Mouse (Mus musculus) MEL (cell line): ENCODE measurements at regions not wholly inside any gene's neighbourhood (a gene's known extent, or its start where the extent isn't known, plus 50 kb on each side); places are given as distances from the start of the nearest gene placed in this dataset.

Source experiments
- DNase-seq: peaks from one replicate; pipeline ENCODE4 v3.0.0; 2011; ENCODE audit warnings: low read depth, low spot score
- H3K27ac ChIP-seq: 2 replicates; pipeline ENCODE4 v1.5.1; 2012; ENCODE audit warnings: low read depth, mild to moderate bottlenecking, control low read depth, low read length, moderate library complexity; ENCODE audit not compliant: control insufficient read depth
- H3K27me3 ChIP-seq, 2 experiments: fragments of 150-350 bp in 1 of 2; sonication (generic) in 1 of 2; 2 replicates each; pipeline ENCODE4 v1.6.1; 2012; ENCODE audit warnings: low read length in 2 of 2, mild to moderate bottlenecking in 2 of 2, improper control_type of control experiment in 1 of 2, moderate library complexity in 1 of 2; ENCODE audit not compliant: insufficient read depth in 2 of 2, control insufficient read depth in 1 of 2
- H3K36me3 ChIP-seq, 2 experiments: 2 replicates each; pipeline ENCODE4 v1.6.1; 2012 to 2014; ENCODE audit warnings: low read length in 2 of 2, improper control_type of control experiment in 1 of 2, inconsistent platforms in 1 of 2, mild to moderate bottlenecking in 1 of 2; ENCODE audit not compliant: insufficient read depth in 2 of 2, control insufficient read depth in 1 of 2
- H3K4me1 ChIP-seq, 2 experiments: fragments of 150-350 bp in 1 of 2; sonication (generic) in 1 of 2; 2 replicates each; pipeline ENCODE4 v1.6.1; 2012; ENCODE audit warnings: low read length in 2 of 2, improper control_type of control experiment in 1 of 2, mild to moderate bottlenecking in 1 of 2; ENCODE audit not compliant: insufficient read depth in 2 of 2, control insufficient read depth in 1 of 2
- H3K4me3 ChIP-seq, 2 experiments: fragments of 150-350 bp in 1 of 2; sonication (generic) in 1 of 2; 2 replicates each; pipeline ENCODE4 v1.5.1; 2012; ENCODE audit warnings: low read depth in 2 of 2, low read length in 2 of 2, mild to moderate bottlenecking in 2 of 2, moderate library complexity in 2 of 2, control low read depth in 1 of 2, improper control_type of control experiment in 1 of 2; ENCODE audit not compliant: control insufficient read depth in 1 of 2, insufficient read depth in 1 of 2
- H3K79me2 ChIP-seq: 2 replicates; pipeline ENCODE4 v1.6.1; 2012; ENCODE audit warnings: mild to moderate bottlenecking, low read length, moderate library complexity; ENCODE audit not compliant: control insufficient read depth, poor library complexity, insufficient read depth
- H3K9ac ChIP-seq: 2 replicates; pipeline ENCODE4 v1.6.1; 2012; ENCODE audit warnings: low read depth, mild to moderate bottlenecking, control low read depth, low read length, moderate library complexity; ENCODE audit not compliant: control insufficient read depth, poor library complexity, severe bottlenecking
- H3K9me3 ChIP-seq: fragments of 150-350 bp; sonication (generic); replicated peaks from 2 replicates; pipeline ENCODE4 v1.6.1; 2012; ENCODE audit warnings: mild to moderate bottlenecking, low read length, improper control_type of control experiment, moderate library complexity; ENCODE audit not compliant: insufficient read depth
- CTCF ChIP-seq, 3 experiments: IDR thresholded peaks in 2 of 3; conservative IDR thresholded peaks in 1 of 3; 2 replicates each; pipeline ENCODE4 v1.5.1; 2011 to 2012; ENCODE audit warnings: low read length in 3 of 3, low read depth in 2 of 3, mild to moderate bottlenecking in 2 of 3, improper control_type of control experiment in 1 of 3, inconsistent platforms in 1 of 3, mixed read lengths in 1 of 3, moderate library complexity in 1 of 3; ENCODE audit not compliant: control insufficient read depth in 1 of 3, insufficient read depth in 1 of 3, poor library complexity in 1 of 3, severe bottlenecking in 1 of 3
- E2F4 ChIP-seq: IDR thresholded peaks from 2 replicates; pipeline ENCODE4 v1.6.1; 2011; ENCODE audit warnings: low read depth, low read length, improper control_type of control experiment, borderline replicate concordance
- EP300 ChIP-seq, 2 experiments: IDR thresholded peaks; 2 replicates each; pipeline ENCODE4 v1.6.1; 2011; ENCODE audit warnings: improper control_type of control experiment in 2 of 2, low read length in 2 of 2, low read depth in 1 of 2, mild to moderate bottlenecking in 1 of 2
- JUND ChIP-seq: IDR thresholded peaks from 2 replicates; pipeline ENCODE4 v1.6.1; 2011; ENCODE audit warnings: low read depth, mild to moderate bottlenecking, improper control_type of control experiment, low read length
- MAZ ChIP-seq: IDR thresholded peaks from 2 replicates; pipeline ENCODE4 v1.6.1; 2012; ENCODE audit warnings: low read depth, mild to moderate bottlenecking, inconsistent platforms, low read length, improper control_type of control experiment
- ZC3H11A ChIP-seq: IDR thresholded peaks from 2 replicates; pipeline ENCODE4 v1.6.1; 2012; ENCODE audit warnings: low read depth, mild to moderate bottlenecking, inconsistent platforms, low read length, improper control_type of control experiment
- ZKSCAN1 ChIP-seq: IDR thresholded peaks from 2 replicates; pipeline ENCODE4 v1.6.1; 2012; ENCODE audit warnings: low read depth, mild to moderate bottlenecking, inconsistent platforms, low read length, improper control_type of control experiment, moderate library complexity
- ZMIZ1 ChIP-seq: IDR thresholded peaks from 2 replicates; pipeline ENCODE4 v1.6.1; 2012; ENCODE audit warnings: low read depth, mild to moderate bottlenecking, inconsistent platforms, low read length, improper control_type of control experiment, moderate library complexity
- ZNF384 ChIP-seq: IDR thresholded peaks from 2 replicates; pipeline ENCODE4 v1.6.1; 2012; ENCODE audit warnings: low read depth, mild to moderate bottlenecking, inconsistent platforms, low read length, improper control_type of control experiment

DNA sequence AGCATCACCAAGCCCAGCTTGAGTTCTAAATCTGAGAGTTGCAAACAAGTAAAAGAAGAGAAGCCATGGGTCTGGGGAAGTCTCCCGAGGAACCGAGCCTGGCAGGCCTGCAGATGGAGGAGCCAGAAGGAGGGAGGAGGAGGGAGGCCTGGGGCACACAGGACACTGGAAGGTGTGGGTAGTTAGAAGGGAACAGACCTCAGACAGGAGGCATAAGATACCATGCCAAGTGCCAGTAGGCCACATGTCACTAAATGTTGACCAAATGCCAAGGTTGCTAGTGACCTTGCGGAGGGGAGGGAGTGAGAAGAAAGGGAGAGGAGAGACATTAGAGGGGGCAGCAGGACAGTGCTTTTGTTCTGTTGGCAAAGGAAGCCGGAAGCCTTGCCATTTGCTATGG lies 274.2 kb downstream of the Ptpru start:
- Histone ChIP-seq H3K36me3 (no peaks in the 10 kb centered on the region), H3K4me1 (no peaks in the 10 kb centered on the region), H3K79me2 (no peaks in the 10 kb centered on the region), H3K9me3 (no peaks in the 10 kb centered on the region), H3K9ac (no peak overlapping the region), H3K27ac (no peak overlapping the region), H3K27me3 (no peaks in the 10 kb centered on the region), H3K4me3 (no peak overlapping the region)
- DNase-seq = no peak
- TF ChIP-seq ZMIZ1 (no peak), ZNF384 (no peak)

DNA sequence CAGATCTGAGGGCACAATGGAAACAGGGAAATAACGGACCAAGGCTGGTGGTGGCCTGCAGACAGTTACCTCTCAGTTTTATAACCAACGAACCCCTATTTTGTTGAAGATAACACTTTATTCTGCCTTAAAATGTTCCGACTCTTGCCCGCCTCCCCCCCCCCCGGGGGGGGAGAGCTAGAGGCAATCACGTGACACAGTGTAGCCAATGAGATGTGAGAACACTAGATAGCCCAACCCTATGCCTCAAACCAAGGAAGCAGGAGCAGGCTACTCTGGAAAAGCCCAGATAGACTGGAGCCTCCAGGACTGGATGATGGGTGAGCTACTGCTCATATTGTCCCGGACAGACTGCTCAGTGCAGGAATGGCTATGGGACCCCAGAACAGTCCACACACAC lies 272.9 kb downstream of the Ptpru start:
- Histone ChIP-seq H3K27me3 (no peaks in the 10 kb centered on the region), H3K4me3 (no peak overlapping the region), H3K9ac (no peak overlapping the region), H3K36me3 (no peaks in the 10 kb centered on the region), H3K79me2 (no peaks in the 10 kb centered on the region), H3K4me1 (no peaks in the 10 kb centered on the region), H3K9me3 (no peaks in the 10 kb centered on the region), H3K27ac (no peak overlapping the region)
- DNase-seq = no peak
- no peak for TF ChIP-seq ZKSCAN1
- TF ChIP-seq, all 39 proteins: peak for 0

DNA sequence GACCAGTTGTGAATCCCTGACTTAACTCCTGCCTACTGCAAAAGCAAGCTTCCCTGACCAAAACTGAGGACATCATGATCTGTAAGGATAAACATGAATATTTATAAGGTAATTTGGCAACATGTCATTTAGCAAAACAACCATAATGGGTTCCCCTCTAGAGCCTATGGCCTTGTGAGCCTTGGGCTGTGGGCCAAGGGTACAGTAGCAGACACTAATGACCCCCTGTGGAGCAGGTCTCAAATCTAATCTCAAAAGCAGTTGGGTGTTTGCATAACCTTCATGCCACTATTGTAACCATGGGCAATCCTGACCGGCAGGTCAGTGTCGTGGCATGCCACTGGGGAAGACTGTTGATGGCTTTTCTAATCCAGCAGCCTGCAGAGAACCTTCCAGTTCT lies 270.8 kb downstream of the Ptpru start:
- DNase-seq = no peak
- Histone ChIP-seq H3K4me1 (no peaks in the 10 kb centered on the region), H3K4me3 (no peak overlapping the region), H3K9ac (no peak overlapping the region), H3K9me3 (no peaks in the 10 kb centered on the region), H3K27ac (no peak overlapping the region), H3K36me3 (no peaks in the 10 kb centered on the region), H3K79me2 (no peaks in the 10 kb centered on the region), H3K27me3 (no peaks in the 10 kb centered on the region)
- TF ChIP-seq EP300 (IDR thresholded peaks at IDR 0.05; ENCODE audit: low read depth in 1 of 2, low read length in 2 of 2) (no peak), E2F4 (no peak), ZC3H11A (no peak)

GRCm38 (mm10) chr4:131569156-131569555 lies 268.9 kb downstream of the Ptpru start:
- no peak overlapping the region for H3K27ac ChIP-seq
- TF ChIP-seq MAZ (no peak), CTCF (IDR thresholded peaks at IDR 0.05 in 2 of 3, conservative IDR thresholded peaks at IDR 0.05 in 1 of 3; ENCODE audit: control insufficient read depth in 1 of 3, insufficient read depth in 1 of 3, low read depth in 2 of 3, low read length in 3 of 3, poor library complexity in 1 of 3, severe bottlenecking in 1 of 3) (no peak), JUND (no peak)
- H3K79me2 ChIP-seq = no peaks in the 10 kb centered on the region
- H3K4me1 ChIP-seq = no peaks in the 10 kb centered on the region
- H3K9me3 ChIP-seq = no peaks in the 10 kb centered on the region
- no peaks in the 10 kb centered on the region for H3K36me3 ChIP-seq
- H3K4me3 ChIP-seq = no peak overlapping the region
- no peaks in the 10 kb centered on the region for H3K27me3 ChIP-seq
- no peak overlapping the region for H3K9ac ChIP-seq
- no peak for DNase-seq
